Mouse (Mus musculus) midbrain, postnatal 0 days (tissue): ENCODE results near the gene Il3. TPM values are rescaled to one million over a fixed set of nuclear protein-coding genes. Genes with fewer than 3 reads are reported as not detected.

Experiments
- ATAC-seq: fragments of 200-750 bp; cut with Nextera tagmentation; 2 replicates; pipeline ENCODE4 v1.8.0; 2017; ENCODE audit warnings: moderate number of reproducible peaks, mild to moderate bottlenecking, moderate TSS enrichment, moderate library complexity; ENCODE audit not compliant: low FRiP score
- DNase-seq: peaks from one replicate; pipeline ENCODE4 v3.0.0-alpha.2; 2015; ENCODE audit warnings: low spot score
- H3K27ac ChIP-seq: fragments of 300-500 bp; sonication (generic); 2 replicates; pipeline ENCODE4 v1.5.1; 2014; ENCODE audit warnings: low read depth, mild to moderate bottlenecking, low read length, mixed read lengths
- H3K27me3 ChIP-seq: fragments of 300-500 bp; sonication (generic); 2 replicates; pipeline ENCODE4 v1.6.1; 2014; ENCODE audit warnings: low read length, control low read depth, mixed read lengths; ENCODE audit not compliant: insufficient read depth
- H3K36me3 ChIP-seq: fragments of 300-500 bp; sonication (generic); 2 replicates; pipeline ENCODE4 v1.6.1; 2014; ENCODE audit warnings: low read length, control low read depth, mixed read lengths; ENCODE audit not compliant: insufficient read depth
- H3K4me1 ChIP-seq: fragments of 300-500 bp; sonication (generic); 2 replicates; pipeline ENCODE4 v1.6.1; 2014; ENCODE audit warnings: mild to moderate bottlenecking, control low read depth, antibody characterized with exemption, low read length, mixed read lengths; ENCODE audit not compliant: insufficient read depth
- H3K4me2 ChIP-seq: fragments of 300-500 bp; sonication (generic); 2 replicates; pipeline ENCODE4 v1.6.1; 2014; ENCODE audit warnings: low read depth, mild to moderate bottlenecking, low read length, mixed read lengths; ENCODE audit not compliant: poor library complexity, severe bottlenecking
- H3K4me3 ChIP-seq: fragments of 300-500 bp; sonication (generic); 2 replicates; pipeline ENCODE4 v1.5.1; 2014; ENCODE audit warnings: low read depth, mild to moderate bottlenecking, low read length, moderate library complexity
- H3K9ac ChIP-seq: fragments of 300-500 bp; sonication (generic); replicated peaks from 2 replicates; pipeline ENCODE4 v1.6.1; 2014; ENCODE audit warnings: mild to moderate bottlenecking, low read length, moderate library complexity, mixed read lengths; ENCODE audit not compliant: poor library complexity, severe bottlenecking
- H3K9me3 ChIP-seq: fragments of 300-500 bp; sonication (generic); 2 replicates; pipeline ENCODE4 v1.6.1; 2016; ENCODE audit warnings: low read length, control low read depth
- CTCF ChIP-seq: IDR thresholded peaks from 2 replicates; pipeline ENCODE4 v1.5.1; 2016; ENCODE audit warnings: antibody characterized with exemption, mild to moderate bottlenecking
- WGBS: fragments of 180-500 bp; shearing (Covaris S2); extraction: QIAGEN DNeasy Blood & Tissue Kit; methylation state at CpG from one replicate; pipeline ENCODE4 v1.1.7; 2014; 5-methylcytosine and 5-hydroxymethylcytosine counted together
- polyA plus RNA-seq: library from polyadenylated mRNA; unstranded; fragments of >200 nt; fragmentation: Nextera tagmentation; extraction: Ambion mirVana; gene quantifications from 2 replicates; pipeline ENCODE4 v1.2.1, GENCODE M21; 2015
- total RNA-seq: library from RNA; depleted of rRNA; stranded (reverse); fragments of >200 nt; gene quantifications from 2 replicates; pipeline ENCODE4 v1.2.3, GENCODE M21; 2014

The Il3 gene
- total and polyA plus RNA-seq, 2 experiments from 2014 or later = not detected

DNA sequence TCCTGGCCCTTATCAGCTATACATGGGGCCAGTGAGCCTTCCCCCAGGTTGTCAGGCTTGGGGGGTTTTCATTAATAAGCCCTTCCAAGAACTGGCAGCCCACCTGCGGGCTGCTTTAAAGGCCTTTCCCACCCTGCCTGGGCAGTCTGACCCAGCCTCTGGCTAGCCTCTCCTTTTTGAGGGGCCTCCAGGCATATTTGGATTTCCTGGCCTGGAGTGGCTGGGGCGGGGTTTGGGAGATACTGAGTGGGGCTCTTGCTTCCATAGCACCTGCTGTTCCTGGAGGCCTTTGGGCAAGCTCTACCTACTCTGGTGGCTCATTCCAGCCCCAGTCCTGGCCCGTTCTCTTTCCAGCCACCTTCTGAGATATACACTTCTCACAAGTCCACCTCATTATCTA is 17.3 kb downstream of the Il3 start:
- WGBS = 89% methylated on average over 3 of the region's 3 CpGs
- Histone ChIP-seq H3K27ac (no peak overlapping the region), H3K4me1 (no peaks in the 10 kb centered on the region), H3K4me3 (no peak overlapping the region), H3K36me3 (no peaks in the 10 kb centered on the region), H3K27me3 (no peaks in the 10 kb centered on the region), H3K9me3 (no peaks in the 10 kb centered on the region), H3K4me2 (no peak overlapping the region), H3K9ac (no peak overlapping the region)
- DNase-seq (no peak), ATAC-seq (no peak)
- no peak for TF ChIP-seq CTCF

DNA sequence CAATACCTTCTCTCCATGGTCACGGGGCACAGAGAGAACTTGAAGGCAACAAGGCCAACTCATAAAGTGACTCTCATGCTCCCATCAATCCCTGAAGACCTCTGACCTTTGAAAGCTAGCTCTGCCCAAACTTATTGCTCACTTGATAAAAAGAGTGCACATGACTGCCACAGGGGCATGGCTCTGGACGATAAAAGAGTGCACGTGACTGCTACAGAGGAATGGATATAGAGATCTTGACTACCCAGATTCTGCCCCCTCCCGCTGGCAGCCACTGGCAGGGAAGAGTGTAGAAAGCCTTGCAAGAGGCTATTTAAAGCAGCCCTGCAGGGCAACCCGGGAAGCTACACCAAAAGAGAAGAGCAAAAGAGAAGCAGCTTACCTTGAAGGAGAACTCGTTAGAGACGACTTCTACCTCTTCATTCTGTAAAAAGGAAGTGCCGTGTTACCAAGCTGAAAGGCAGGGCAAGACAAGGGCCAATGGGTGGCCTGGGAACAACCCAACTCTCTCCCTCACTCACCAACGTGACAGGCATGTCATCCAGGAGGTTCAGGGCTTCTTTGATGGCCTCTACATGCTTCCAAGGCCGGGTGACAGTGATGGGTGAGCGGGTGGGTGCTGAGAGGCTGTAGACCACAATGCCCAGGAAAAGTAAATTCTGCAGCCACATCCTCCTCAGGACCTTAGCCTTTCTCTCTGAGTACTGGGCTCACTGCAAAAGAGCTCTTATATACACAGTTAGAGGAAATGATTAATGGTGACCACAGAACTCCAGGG is 17.9 kb downstream of the Il3 start, which contains the start of gene Csf2:
TSS of gene Csf2 (minus strand) at position 728 of the 778 bp plus-strand sequence.
- no peak within 1 kb of the TSS for H3K4me3 ChIP-seq
- no peaks in the 10 kb centered on the region for H3K9me3 ChIP-seq
- TF ChIP-seq CTCF = no peak
- no peaks in the 10 kb centered on the region for H3K36me3 ChIP-seq
- H3K27me3 ChIP-seq = no peaks in the 10 kb centered on the region
- H3K4me1 ChIP-seq = no peaks in the 10 kb centered on the region
- WGBS = 61% methylated on average over 11 of the region's 11 CpGs
- ATAC-seq (no peak), DNase-seq (no peak)
- H3K4me2 ChIP-seq = no peak within 1 kb of the TSS
- H3K27ac ChIP-seq = no peak within 1 kb of the TSS
- H3K9ac ChIP-seq = no peak within 1 kb of the TSS

GRCm38 (mm10) chr11:54247251-54247950 is 19.7 kb downstream of the Il3 start:
- no peak for TF ChIP-seq CTCF
- H3K36me3 ChIP-seq = no peaks in the 10 kb centered on the region
- DNase-seq (peak; percentile 14), ATAC-seq (no peak)
- no peak overlapping the region for H3K4me3 ChIP-seq
- no peak overlapping the region for H3K4me2 ChIP-seq
- H3K27ac ChIP-seq = no peak overlapping the region
- H3K27me3 ChIP-seq = no peaks in the 10 kb centered on the region; the same call in 1 of the 2 replicates
- WGBS = 75% methylated on average over 10 of the region's 10 CpGs
- H3K9ac ChIP-seq = no peak overlapping the region
- H3K9me3 ChIP-seq = no peaks in the 10 kb centered on the region
- H3K4me1 ChIP-seq = no peaks in the 10 kb centered on the region

DNA sequence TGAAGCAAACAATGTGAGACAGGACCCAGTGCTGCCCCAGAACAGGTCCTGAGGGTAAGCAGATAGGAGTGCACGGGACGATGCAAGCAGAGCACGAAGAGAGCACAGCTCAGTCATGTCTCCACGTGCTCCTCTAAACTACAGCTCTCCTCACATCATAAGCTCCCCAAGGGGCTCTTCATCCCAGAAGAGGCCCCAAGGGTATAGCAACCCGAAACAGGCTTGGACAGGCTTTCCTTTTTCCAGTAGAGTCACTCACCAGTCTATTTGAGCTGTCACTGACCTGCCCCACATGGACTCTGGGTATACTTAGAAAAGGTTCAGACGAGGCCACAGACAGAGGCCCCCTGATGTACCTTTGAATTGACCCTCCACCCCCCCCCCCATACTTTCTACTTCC is 22.6 kb downstream of the Il3 start:
- Histone ChIP-seq H3K4me2 (no peak overlapping the region), H3K27me3 (no peaks in the 10 kb centered on the region; the same call in 1 of the 2 replicates), H3K9me3 (no peaks in the 10 kb centered on the region), H3K36me3 (no peaks in the 10 kb centered on the region), H3K9ac (no peak overlapping the region), H3K27ac (no peak overlapping the region), H3K4me1 (no peaks in the 10 kb centered on the region), H3K4me3 (no peak overlapping the region)
- no peak for ATAC-seq
- DNase-seq = no peak
- no peak for TF ChIP-seq CTCF
- WGBS = 77% methylated on average over 6 of the region's 6 CpGs

GRCm38 (mm10) chr11:54242494-54242893 is 24.6 kb downstream of the Il3 start:
- Histone ChIP-seq H3K27ac (no peak overlapping the region), H3K36me3 (no peaks in the 10 kb centered on the region), H3K9ac (no peak overlapping the region), H3K27me3 (no peaks in the 10 kb centered on the region; the same call in 1 of the 2 replicates), H3K4me2 (no peak overlapping the region), H3K9me3 (no peaks in the 10 kb centered on the region), H3K4me1 (no peaks in the 10 kb centered on the region), H3K4me3 (no peak overlapping the region)
- no peak for DNase-seq
- 93% methylated on average over 3 of the region's 3 CpGs for WGBS
- no peak for ATAC-seq
- no peak for TF ChIP-seq CTCF

DNA sequence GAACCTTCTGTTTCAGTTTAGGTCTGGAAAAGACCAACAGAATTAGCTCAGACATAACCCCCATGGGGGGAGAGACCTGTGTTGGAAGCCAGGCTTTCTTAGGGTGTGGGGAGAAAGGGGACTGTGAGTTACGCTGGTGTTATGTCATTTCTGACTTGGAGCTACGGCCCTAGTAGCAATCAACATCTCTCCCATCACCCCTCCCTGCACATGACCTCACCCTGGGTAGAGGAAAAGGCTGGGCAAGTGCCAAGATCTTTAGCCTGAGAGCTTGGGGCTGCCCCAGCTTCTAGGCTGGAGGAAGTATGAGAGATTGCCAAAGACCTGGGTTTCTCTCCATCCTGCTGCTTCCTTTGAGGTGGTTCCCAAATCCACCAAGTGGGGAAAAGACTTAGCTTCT is 30.1 kb downstream of the Il3 start:
- H3K4me3 ChIP-seq = no peak overlapping the region
- WGBS = 70% methylated on average over 2 of the region's 2 CpGs
- no peak for TF ChIP-seq CTCF
- no peak overlapping the region for H3K9ac ChIP-seq
- ATAC-seq (no peak), DNase-seq (no peak)
- no peaks in the 10 kb centered on the region for H3K27me3 ChIP-seq
- H3K4me2 ChIP-seq = no peak overlapping the region
- H3K27ac ChIP-seq = no peak overlapping the region
- no peaks in the 10 kb centered on the region for H3K36me3 ChIP-seq
- H3K4me1 ChIP-seq = no peaks in the 10 kb centered on the region
- H3K9me3 ChIP-seq = no peaks in the 10 kb centered on the region
